Mouse (Mus musculus) heart, adult 8-10 months (tissue): ENCODE data around the gene Evl. TPM values are rescaled to one million over a fixed set of nuclear protein-coding genes. Genes with fewer than 3 reads are reported as not detected.
"Not testable (repeated sequence)": the region's sequence is repeated elsewhere in the genome, so short reads cannot be mapped to it uniquely, and the experiment has no call there.

Source experiments
- DNase-seq: peaks from one replicate; pipeline ENCODE4 v3.0.0; 2022; ENCODE audit warnings: low spot score
- total RNA-seq, 4 experiments: library from RNA; stranded (reverse); gene quantifications; 2 replicates each; pipeline ENCODE4 v1.2.4; 2022

Gene Evl
- total RNA-seq, result 10 to 100 TPM; 29.0 to 41.2 (median 32.4) TPM

- DNase-seq, result peak; percentile 63
Observed at GRCm38 (mm10) chr12:108554120-108554841, at the start of gene Evl. TSS of gene Evl (plus strand) at chr12:108554720.

- no peak for DNase-seq
Observed at GRCm38 (mm10) chr12:108505846-108506245, 48.7 kb upstream of the Evl start.

GRCm38 (mm10) chr12:108507046-108507445 lies 47.5 kb upstream of the Evl start:
- not testable (repeated sequence) for DNase-seq

GRCm38 (mm10) chr12:108510571-108510970 lies 43.9 kb upstream of the Evl start:
- DNase-seq, result no peak

GRCm38 (mm10) chr12:108511009-108511408 lies 43.5 kb upstream of the Evl start:
- no peak for DNase-seq

- no peak for DNase-seq
Observed at GRCm38 (mm10) chr12:108515464-108515863, 39.1 kb upstream of the Evl start.

GRCm38 (mm10) chr12:108519374-108519773 lies 35.1 kb upstream of the Evl start:
- DNase-seq, result no peak

- no peak for DNase-seq
Observed at GRCm38 (mm10) chr12:108529214-108529613, 25.3 kb upstream of the Evl start.

- DNase-seq, result no peak
Observed at GRCm38 (mm10) chr12:108534484-108534883, 20.0 kb upstream of the Evl start.

GRCm38 (mm10) chr12:108536461-108536860 lies 18.1 kb upstream of the Evl start:
- DNase-seq, result no peak

GRCm38 (mm10) chr12:108541088-108541487 lies 13.4 kb upstream of the Evl start:
- DNase-seq, result no peak

GRCm38 (mm10) chr12:108546508-108547153 lies 7.9 kb upstream of the Evl start:
- DNase-seq, result no peak

- no peak for DNase-seq
Observed at GRCm38 (mm10) chr12:108547251-108547875, 7.2 kb upstream of the Evl start.

GRCm38 (mm10) chr12:108551731-108552130 lies 2.8 kb upstream of the Evl start:
- no peak for DNase-seq

- peak; percentile 60 for DNase-seq
Observed at GRCm38 (mm10) chr12:108553079-108553478, 1.4 kb upstream of the Evl start.

GRCm38 (mm10) chr12:108554861-108555556 lies 489 bp downstream of the Evl start:
- DNase-seq, result no peak

- DNase-seq, result no peak
Observed at GRCm38 (mm10) chr12:108558194-108558593, 3.7 kb downstream of the Evl start.

- no peak for DNase-seq
Observed at GRCm38 (mm10) chr12:108563238-108563637, 8.7 kb downstream of the Evl start.

- no peak for DNase-seq
Observed at GRCm38 (mm10) chr12:108564910-108565506, 10.5 kb downstream of the Evl start.

GRCm38 (mm10) chr12:108579156-108579871 lies 24.8 kb downstream of the Evl start:
- no peak for DNase-seq

- DNase-seq, result no peak
Observed at GRCm38 (mm10) chr12:108583775-108584174, 29.3 kb downstream of the Evl start.
